Mouse (Mus musculus) lung, postnatal 0 days (tissue): ENCODE measurements around the gene Lrrc61.

Experiments used
- CTCF ChIP-seq: IDR thresholded peaks from 2 replicates; pipeline ENCODE4 v1.5.1; 2016; ENCODE audit warnings: antibody characterized with exemption, mild to moderate bottlenecking
- EP300 ChIP-seq: IDR thresholded peaks from 2 replicates; pipeline ENCODE4 v1.6.1; 2016; ENCODE audit warnings: antibody characterized with exemption, mild to moderate bottlenecking, control low read depth

DNA sequence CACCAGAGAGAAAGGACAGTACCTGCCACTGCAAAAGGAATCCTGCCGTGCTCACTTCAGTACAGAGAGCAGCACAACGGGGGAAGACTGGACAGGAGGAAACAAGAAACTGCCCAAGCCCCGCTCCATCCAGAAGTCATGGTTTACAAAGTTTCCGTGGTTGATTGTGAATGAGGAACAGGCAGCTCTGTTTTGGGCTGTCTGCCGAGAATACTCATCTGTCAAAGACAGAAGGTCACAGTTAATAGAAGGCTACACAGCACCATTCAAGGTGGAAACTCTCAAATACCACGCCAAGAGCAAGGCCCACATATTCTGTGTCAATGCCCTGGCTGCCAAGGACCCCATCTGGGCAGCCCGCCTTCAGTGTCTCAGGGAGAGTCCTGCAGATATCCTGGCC, 42.7 kb upstream of the Lrrc61 start:
- TF ChIP-seq CTCF (no peak), EP300 (no peak)
